Mouse (Mus musculus) cerebellum, postnatal 4 days (tissue): ENCODE data around the gene Nkiras1.

Experiments used
- DNase-seq, 2 experiments: peaks; one replicate each; pipeline ENCODE4 v3.0.0; 2022; ENCODE audit warnings: low spot score in 2 of 2, mixed read lengths in 1 of 2

Nkiras1 gene

GRCm38 (mm10) chr14:18274526-18274925 lies 3.6 kb downstream of the Nkiras1 start:
- DNase-seq = no peak

- DNase-seq = no peak
These were observed 9.4 kb downstream of the Nkiras1 start for GRCm38 (mm10) chr14:18280375-18280774.

- no peak for DNase-seq
These were observed 13.6 kb downstream of the Nkiras1 start for GRCm38 (mm10) chr14:18284581-18284980.

DNA sequence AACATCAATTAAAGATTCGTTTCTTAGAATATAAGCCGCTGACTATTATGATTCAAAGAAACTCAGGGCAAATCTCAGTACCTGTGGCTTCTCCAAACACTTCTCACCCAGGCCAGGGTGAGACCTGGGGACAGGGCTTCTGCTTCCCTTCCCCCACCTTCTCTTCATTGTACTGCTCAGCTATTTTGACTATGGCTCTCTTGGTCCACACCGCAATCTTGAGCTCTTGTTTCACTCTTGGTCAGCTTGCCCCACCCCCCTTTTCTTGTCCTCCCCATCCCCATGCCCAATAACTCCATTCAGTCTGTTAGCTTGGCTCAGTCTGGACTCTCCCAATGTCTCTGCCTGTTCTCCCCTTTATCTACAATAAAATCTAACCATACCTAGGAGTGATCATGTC lies 14.5 kb downstream of the Nkiras1 start:
- DNase-seq = no peak

GRCm38 (mm10) chr14:18286441-18286840 lies 15.5 kb downstream of the Nkiras1 start:
- DNase-seq = no peak

- no peak for DNase-seq
These were observed 16.5 kb downstream of the Nkiras1 start for GRCm38 (mm10) chr14:18287391-18287790.

- no peak for DNase-seq
These were observed 21.2 kb downstream of the Nkiras1 start for GRCm38 (mm10) chr14:18292111-18292510.

GRCm38 (mm10) chr14:18292578-18292977 lies 21.6 kb downstream of the Nkiras1 start:
- DNase-seq = no peak

- no peak for DNase-seq
These were observed 26.5 kb downstream of the Nkiras1 start for GRCm38 (mm10) chr14:18297441-18297840.

GRCm38 (mm10) chr14:18298874-18299273 lies 27.9 kb downstream of the Nkiras1 start:
- no peak for DNase-seq

DNA sequence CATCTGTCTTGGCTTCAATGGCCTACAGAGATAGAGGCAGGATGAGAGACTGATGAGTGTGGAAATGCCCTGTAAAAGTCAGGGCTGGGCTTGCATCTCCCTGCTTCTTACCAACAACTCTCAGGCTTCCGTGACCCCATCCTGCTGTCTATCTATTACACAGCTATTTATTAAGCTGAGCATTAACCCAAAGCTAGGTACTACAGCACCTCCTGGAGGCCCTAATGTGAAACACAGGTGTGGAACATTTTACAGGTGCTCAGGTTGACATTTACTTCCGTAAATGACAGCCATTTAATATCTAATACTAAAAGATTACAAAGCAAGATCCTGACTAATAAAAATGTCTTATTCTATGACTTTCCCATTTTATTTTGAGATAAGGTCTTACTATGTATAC lies 29.7 kb downstream of the Nkiras1 start:
- no peak for DNase-seq

- no peak for DNase-seq
These were observed 30.7 kb downstream of the Nkiras1 start for GRCm38 (mm10) chr14:18301591-18301990.

- DNase-seq = no peak
These were observed 31.8 kb downstream of the Nkiras1 start for GRCm38 (mm10) chr14:18302750-18303149.

DNA sequence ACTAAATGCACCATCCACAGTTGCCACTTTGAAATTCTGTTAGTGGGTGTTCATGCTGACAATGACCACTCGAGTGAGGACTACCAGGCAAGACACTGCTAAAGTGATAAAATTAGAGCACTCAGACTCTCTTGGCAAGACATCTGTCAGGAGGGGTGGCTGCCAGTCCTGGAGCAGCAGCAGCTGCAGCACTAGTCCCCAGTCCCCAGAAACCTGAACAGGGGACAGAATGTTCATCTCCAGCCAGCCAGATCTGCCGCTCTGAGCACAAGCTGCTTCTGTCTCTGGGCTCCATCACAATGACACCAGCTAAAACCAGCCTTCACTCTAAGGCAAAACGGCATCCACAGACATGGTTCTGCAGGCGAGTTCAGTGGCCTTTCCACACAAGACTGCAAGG lies 32.3 kb downstream of the Nkiras1 start:
- peak in 1 of 2 experiments; percentile 41 for DNase-seq

- no peak for DNase-seq
These were observed 33.2 kb downstream of the Nkiras1 start for GRCm38 (mm10) chr14:18304165-18304564.

GRCm38 (mm10) chr14:18317457-18318411 lies 46.8 kb downstream of the Nkiras1 start:
- DNase-seq = no peak

- peak; percentile 23 to 40 for DNase-seq
These were observed 56.2 kb downstream of the Nkiras1 start for GRCm38 (mm10) chr14:18326968-18327672.

- peak; percentile 22 to 39 for DNase-seq
These were observed 60.1 kb downstream of the Nkiras1 start for GRCm38 (mm10) chr14:18330789-18331692.

DNA sequence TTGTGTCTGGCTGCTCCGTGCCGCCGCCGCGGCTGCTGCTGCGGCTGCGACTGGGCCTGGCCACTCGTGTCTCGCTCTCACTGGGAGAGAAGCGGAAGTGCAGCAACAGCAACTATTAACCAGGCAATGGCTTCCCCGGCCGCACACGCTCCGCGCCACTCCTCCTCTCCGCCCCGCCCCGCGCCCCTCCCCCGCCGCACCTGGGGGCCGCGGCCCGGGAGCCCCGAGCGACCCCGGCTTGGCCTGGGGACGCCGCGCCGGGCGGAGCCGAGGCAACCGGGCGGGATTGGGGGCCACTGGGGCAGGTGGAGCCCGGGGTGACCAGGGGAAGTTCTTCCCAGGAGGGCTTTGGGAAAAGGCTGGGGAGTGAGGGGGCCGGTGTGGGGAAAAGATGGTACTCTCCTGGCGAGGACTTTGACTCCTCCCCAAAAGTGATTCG lies 60.8 kb downstream of the Nkiras1 start, which contains the start of gene Ube2e1:
Ube2e1 (minus strand) TSS at position 167 of the 439 bp plus-strand sequence.
- peak; percentile 37 to 65 for DNase-seq
